Mouse (Mus musculus) liver, embryonic 15.5 days (tissue): ENCODE results near the gene Gm5141. TPM values are rescaled to one million over a fixed set of nuclear protein-coding genes. Genes with fewer than 3 reads are reported as not detected.

Experiments used
- microRNA counts: library from miRNA; unstranded; fragments of <30 nt; microRNA quantifications from one replicate; lab custom pipeline; 2016
- microRNA-seq: library from miRNA; unstranded; fragments of <30 nt; microRNA quantifications from one replicate; pipeline ENCODE4, GENCODE M21; 2016
- polyA plus RNA-seq: library from polyadenylated mRNA; unstranded; fragments of >200 nt; fragmentation: Nextera tagmentation; extraction: Ambion mirVana; gene quantifications from 2 replicates; pipeline ENCODE4 v1.2.1, GENCODE M21; 2015

Gm5141 gene
- polyA plus RNA-seq, 1 experiment from 2014 or later, result 0.93 TPM

MicroRNAs encoded within 50 kb of the gene (microRNA counts, 519-probe panel; counts per million panel counts)
- microRNA mmu-miR-713 (lab: Ali Mortazavi, UCI), result not detected

Small RNAs within 50 kb of the gene (microRNA-seq; reads per million reads assigned to microRNA genes)
- gene Gm24588, result not detected
- gene Mir713, result not detected

Other genes with a start within 250 kb of the Gm5141 start
- gene Zfp935, start 227.3 kb downstream of the Gm5141 start, polyA plus RNA-seq, result not detected in 2 replicates
- gene Zfp934, start 214.6 kb downstream of the Gm5141 start, polyA plus RNA-seq, result 4.5 and 4.7 TPM in 2 replicates
- gene 6720489N17Rik, start 161.6 kb downstream of the Gm5141 start, polyA plus RNA-seq, result 1.7 and 2.2 TPM in 2 replicates
- gene Platr25, start 25.1 kb downstream of the Gm5141 start, polyA plus RNA-seq, result 3.5 and 4.1 TPM in 2 replicates
- gene Fbp2, start 72.6 kb upstream of the Gm5141 start, polyA plus RNA-seq, result 0.44 and 1.0 TPM in 2 replicates
- gene Fbp1, start 102.5 kb upstream of the Gm5141 start, polyA plus RNA-seq, result 43.1 and 93.2 TPM in 2 replicates
- 14.6 and 15.6 TPM in 2 replicates for gene 2010111I01Rik, start 179.1 kb upstream of the Gm5141 start, polyA plus RNA-seq